ENCODE assay signal across 26 mouse cellular contexts in genomic region chr9:46241818-46242217, GRCm38 (mm10). TPM values are rescaled to one million over a fixed set of nuclear protein-coding genes. Genes with fewer than 3 reads are reported as not detected.
"Had no signal": no experiment of that assay in that cellular context is flagged by ENCODE, and none has a peak within 500 bp of the region (broad histone marks: within the 10 kb centered on the region; RNA-seq: fewer than 3 reads in every experiment).

No protein-coding gene starts in this region.

- H3K9ac ChIP-seq: limb, embryonic 13.5 days; liver, embryonic 14.5 days; liver, postnatal 0 days; lung, embryonic 14.5 days; midbrain, embryonic 12.5 days; midbrain, embryonic 15.5 days; neural tube, embryonic 12.5 days; neural tube, embryonic 15.5 days had no signal

- H3K36me3 ChIP-seq: limb, embryonic 10.5 days; limb, embryonic 13.5 days; midbrain, embryonic 12.5 days; midbrain, embryonic 15.5 days; neural tube, embryonic 12.5 days; neural tube, embryonic 15.5 days had no signal

- H3K27ac ChIP-seq: kidney, postnatal 0 days; limb, embryonic 10.5 days; limb, embryonic 13.5 days; liver, embryonic 14.5 days; macrophage; midbrain, embryonic 12.5 days; midbrain, embryonic 15.5 days; neural tube, embryonic 12.5 days; neural tube, embryonic 15.5 days had no signal

- DNase-seq: kidney, adult 18-20 months; kidney, adult 9 months; kidney, postnatal 25 days; liver; liver, postnatal 0 days; lung, embryonic 14.5 days; right cerebral cortex, adult 18-20 months; right cerebral cortex, postnatal 14 days; right cerebral cortex, postnatal 4 days; spleen, adult 18-20 months; thymus, postnatal 36 days had no signal

- H3K4me3 ChIP-seq: limb, embryonic 10.5 days; limb, embryonic 13.5 days; midbrain, embryonic 12.5 days; midbrain, embryonic 15.5 days; neural tube, embryonic 12.5 days; neural tube, embryonic 15.5 days had no signal

- H3K9me3 ChIP-seq: limb, embryonic 10.5 days; limb, embryonic 13.5 days; midbrain, embryonic 12.5 days; midbrain, embryonic 15.5 days; neural tube, embryonic 12.5 days; neural tube, embryonic 15.5 days had no signal

- H3K4me1 ChIP-seq: limb, embryonic 13.5 days; midbrain, embryonic 12.5 days; midbrain, embryonic 15.5 days; neural tube, embryonic 12.5 days; neural tube, embryonic 15.5 days had no signal

- H3K4me2 ChIP-seq: limb, embryonic 13.5 days; lung, embryonic 14.5 days; midbrain, embryonic 12.5 days; midbrain, embryonic 15.5 days; neural tube, embryonic 12.5 days; neural tube, embryonic 15.5 days had no signal

- ATAC-seq: liver, postnatal 0 days; lung, postnatal 0 days; midbrain, embryonic 15.5 days had no signal

- H3K27me3 ChIP-seq: limb, embryonic 13.5 days; midbrain, embryonic 15.5 days; neural tube, embryonic 12.5 days; neural tube, embryonic 15.5 days had no signal

RNA-seq across cellular contexts. Expression of gene Apoa4, which starts 1.3 kb away (rescaled TPM):
- total RNA-seq: layer of hippocampus, postnatal 14 days; left cerebral cortex, adult 18-20 months; left cerebral cortex, postnatal 25 days; megakaryocyte, adult 5-6 weeks had no signal
- polyA plus RNA-seq: limb, embryonic 10.5 days; lung, embryonic 14.5 days; macrophage; midbrain, embryonic 12.5 days; neural tube, embryonic 12.5 days; neural tube, embryonic 15.5 days had no signal

RNA-seq across cellular contexts. Expression of gene Apoc3, which starts 6.4 kb away (rescaled TPM):
- total RNA-seq: layer of hippocampus, postnatal 14 days; megakaryocyte, adult 5-6 weeks had no signal
- polyA plus RNA-seq: limb, embryonic 10.5 days; limb, embryonic 13.5 days; lung, embryonic 14.5 days; lung, postnatal 0 days; macrophage; midbrain, embryonic 12.5 days; midbrain, embryonic 15.5 days; neural tube, embryonic 12.5 days; neural tube, embryonic 15.5 days had no signal

RNA-seq across cellular contexts. Expression of gene Apoa1, which starts 13.4 kb away (rescaled TPM):
- total RNA-seq: left cerebral cortex, adult 18-20 months; left cerebral cortex, postnatal 25 days; megakaryocyte, adult 5-6 weeks had no signal
- polyA plus RNA-seq: macrophage had no signal

RNA-seq across cellular contexts. Expression of gene Apoa5, which starts 26.6 kb away (rescaled TPM):
- total RNA-seq: layer of hippocampus, postnatal 14 days; left cerebral cortex, adult 18-20 months; left cerebral cortex, postnatal 25 days had no signal
- polyA plus RNA-seq: limb, embryonic 13.5 days; lung, embryonic 14.5 days; macrophage; midbrain, embryonic 12.5 days; midbrain, embryonic 15.5 days; neural tube, embryonic 12.5 days; neural tube, embryonic 15.5 days; urinary bladder, adult 2 months had no signal
